23 mouse cellular contexts compared by ENCODE assay signal in genomic region chr7:44112373-44112772, GRCm38 (mm10). TPM values are rescaled to one million over a fixed set of nuclear protein-coding genes. Genes with fewer than 3 reads are reported as not detected.
"Had no signal": no experiment of that assay in that cellular context is flagged by ENCODE, and none has a peak within 500 bp of the region (broad histone marks: within the 10 kb centered on the region; RNA-seq: fewer than 3 reads in every experiment).

TSS of gene Klk1b22 (plus strand) at chr7:44112673.

- H3K27me3 ChIP-seq: intestine, embryonic 15.5 days; liver, embryonic 15.5 days; lung, embryonic 15.5 days; megakaryocyte, embryonic 14.5 days; midbrain, embryonic 13.5 days; stomach, embryonic 15.5 days had no signal

- H3K36me3 ChIP-seq: intestine, embryonic 15.5 days; liver, embryonic 15.5 days; lung, embryonic 15.5 days; midbrain, embryonic 10.5 days; midbrain, embryonic 13.5 days; stomach, embryonic 15.5 days had no signal

- H3K4me3 ChIP-seq: intestine, embryonic 15.5 days; left cerebral cortex, adult 2 months; liver, embryonic 15.5 days; lung, embryonic 15.5 days; megakaryocyte, embryonic 14.5 days; midbrain, embryonic 10.5 days; midbrain, embryonic 13.5 days; stomach, embryonic 15.5 days had no signal

- H3K9ac ChIP-seq: intestine, embryonic 15.5 days; liver, embryonic 15.5 days; lung, embryonic 15.5 days; midbrain, embryonic 13.5 days; stomach, embryonic 15.5 days had no signal

- ATAC-seq: intestine, embryonic 15.5 days; midbrain, embryonic 13.5 days; midbrain, embryonic 16.5 days had no signal

- H3K4me2 ChIP-seq: intestine, embryonic 15.5 days; liver, embryonic 15.5 days; lung, embryonic 15.5 days; midbrain, embryonic 13.5 days; stomach, embryonic 15.5 days had no signal

- H3K4me1 ChIP-seq: intestine, embryonic 15.5 days; liver, embryonic 15.5 days; lung, embryonic 15.5 days; megakaryocyte, embryonic 14.5 days; midbrain, embryonic 10.5 days; midbrain, embryonic 13.5 days; stomach, embryonic 15.5 days had no signal

- H3K27ac ChIP-seq: intestine, embryonic 15.5 days; kidney, postnatal 0 days; left cerebral cortex, adult 2 months; liver, embryonic 15.5 days; lung, embryonic 15.5 days; midbrain, embryonic 10.5 days; midbrain, embryonic 13.5 days; stomach, embryonic 15.5 days had no signal

- DNase-seq: kidney, adult 11 months; layer of hippocampus, postnatal 36 days; lung, adult 18-20 months; lung, postnatal 10 days; lung, postnatal 36 days; thymus, postnatal 25 days had no signal

- H3K9me3 ChIP-seq: intestine, embryonic 15.5 days; liver, embryonic 15.5 days; lung, embryonic 15.5 days; megakaryocyte, embryonic 14.5 days; midbrain, embryonic 10.5 days; midbrain, embryonic 13.5 days; stomach, embryonic 15.5 days had no signal

RNA-seq across cellular contexts. Expression of gene Klk1b22, which starts in this region (rescaled TPM):
- polyA plus RNA-seq: intestine, embryonic 15.5 days; limb, embryonic 11.5 days; limb, embryonic 14.5 days; liver, adult 2 months; liver, embryonic 15.5 days; lung, embryonic 15.5 days; midbrain, embryonic 10.5 days; midbrain, embryonic 13.5 days; midbrain, embryonic 16.5 days; neural tube, embryonic 11.5 days; neural tube, embryonic 14.5 days; small intestine, adult 2 months; stomach, embryonic 15.5 days; urinary bladder, adult 2 months had no signal
